Mouse (Mus musculus): ENCODE data around the gene Krt15. TPM values are rescaled to one million over a fixed set of nuclear protein-coding genes. Genes with fewer than 3 reads are reported as not detected.

Gene Krt15
- polyA plus RNA-seq, 1 experiment from 2014 or later: 6.0 TPM

DNA sequence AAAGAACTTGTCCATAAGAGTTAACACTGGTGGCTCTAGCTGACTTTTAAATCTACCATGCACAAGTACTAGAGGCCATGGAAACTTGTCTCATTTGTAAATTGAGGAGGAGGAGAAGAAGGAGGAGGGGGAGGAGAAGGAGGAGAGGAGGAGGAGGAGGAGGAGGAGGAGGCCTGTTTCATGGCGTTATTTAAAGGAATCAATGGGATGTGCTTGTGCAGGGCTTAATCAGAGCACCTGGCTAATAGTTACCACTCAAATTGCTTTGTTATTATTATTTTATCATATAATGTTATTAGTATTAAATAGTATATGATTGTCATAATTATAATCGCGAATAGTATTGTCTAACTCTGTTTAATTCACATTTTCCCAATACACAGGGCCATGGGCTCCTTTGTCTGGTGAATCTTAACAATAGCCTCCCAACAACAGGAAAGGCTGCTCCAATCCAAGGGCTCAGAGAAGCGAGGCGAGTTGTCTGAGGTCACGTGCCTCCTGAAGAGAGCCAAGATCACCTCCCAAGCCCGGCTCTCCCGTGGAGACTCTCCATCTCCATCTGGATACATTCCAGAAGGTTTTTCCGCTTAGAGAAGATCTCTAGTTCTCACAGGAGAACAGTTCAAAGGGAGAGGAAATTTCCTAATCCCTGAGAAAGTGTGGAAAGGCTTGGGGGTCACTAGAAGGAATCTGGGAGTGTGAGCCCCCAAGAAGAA is 13.0 kb upstream of the Krt15 start, which contains the start of gene Krt19:
Krt19 (minus strand) TSS at position 51 of the 716 bp plus-strand sequence.
- Histone ChIP-seq H3K4me2 (no peak within 1 kb of the TSS), H3K4me1 (peaks cover 9% of the 10 kb centered on the region), H3K36me3 (replicated peaks) (no peaks in the 10 kb centered on the region), H3K9me3 (no peaks in the 10 kb centered on the region), H3K27ac (no peak within 1 kb of the TSS), H3K4me3 (replicated peaks) (no peak within 1 kb of the TSS), H3K27me3 (peaks cover 40% of the 10 kb centered on the region), H3K9ac (no peak within 1 kb of the TSS)
- WGBS: 55% methylated on average over 9 of the region's 9 CpGs
- ATAC-seq (ENCODE audit: low FRiP score): no peak

DNA sequence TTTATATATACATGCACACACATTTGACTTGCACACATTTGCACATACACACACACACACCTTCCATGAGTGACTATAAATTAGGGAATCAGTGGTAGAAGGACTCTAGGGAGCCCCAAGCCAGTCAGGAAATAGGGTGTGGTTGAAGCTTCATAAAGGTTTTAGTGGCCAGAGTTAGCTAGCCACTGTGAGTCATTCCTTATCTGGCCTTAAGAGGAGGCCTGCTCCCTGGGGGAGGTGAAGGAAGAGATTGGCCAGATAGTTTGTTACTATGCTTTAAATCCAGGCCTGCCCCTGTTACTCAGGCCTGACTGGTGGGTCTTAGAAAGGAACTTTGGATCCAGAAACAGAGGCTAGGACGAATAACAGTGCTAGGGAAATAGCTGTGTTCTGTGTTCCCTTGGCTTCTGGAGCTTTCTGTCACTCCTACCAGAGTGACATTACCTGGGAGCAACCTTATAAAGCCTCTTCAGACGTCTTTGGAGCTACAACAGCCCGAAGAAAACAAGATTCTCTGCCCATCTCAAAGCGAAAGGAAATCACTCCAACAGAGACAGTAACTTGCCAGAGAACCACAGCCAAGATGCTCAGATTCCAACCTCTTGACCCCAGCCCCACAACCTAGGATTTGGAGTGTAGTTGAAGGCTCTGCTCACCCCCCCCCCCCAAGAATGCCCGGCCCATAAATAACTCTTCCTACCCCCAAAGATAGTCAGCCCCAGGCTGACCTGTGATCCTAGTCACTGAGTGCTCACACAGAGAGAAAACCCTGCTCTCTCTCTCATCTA is 12.0 kb upstream of the Krt15 start:
- no peak for ATAC-seq (ENCODE audit: low FRiP score)
- H3K9me3 ChIP-seq: no peaks in the 10 kb centered on the region
- no peak overlapping the region for H3K4me3 ChIP-seq (replicated peaks)
- H3K4me2 ChIP-seq: no peak overlapping the region
- H3K27me3 ChIP-seq: peaks cover 42% of the 10 kb centered on the region
- no peak overlapping the region for H3K27ac ChIP-seq
- 68% methylated on average over 5 of the region's 5 CpGs for WGBS
- H3K4me1 ChIP-seq: peaks cover 9% of the 10 kb centered on the region
- no peaks in the 10 kb centered on the region for H3K36me3 ChIP-seq (replicated peaks)
- no peak overlapping the region for H3K9ac ChIP-seq

DNA sequence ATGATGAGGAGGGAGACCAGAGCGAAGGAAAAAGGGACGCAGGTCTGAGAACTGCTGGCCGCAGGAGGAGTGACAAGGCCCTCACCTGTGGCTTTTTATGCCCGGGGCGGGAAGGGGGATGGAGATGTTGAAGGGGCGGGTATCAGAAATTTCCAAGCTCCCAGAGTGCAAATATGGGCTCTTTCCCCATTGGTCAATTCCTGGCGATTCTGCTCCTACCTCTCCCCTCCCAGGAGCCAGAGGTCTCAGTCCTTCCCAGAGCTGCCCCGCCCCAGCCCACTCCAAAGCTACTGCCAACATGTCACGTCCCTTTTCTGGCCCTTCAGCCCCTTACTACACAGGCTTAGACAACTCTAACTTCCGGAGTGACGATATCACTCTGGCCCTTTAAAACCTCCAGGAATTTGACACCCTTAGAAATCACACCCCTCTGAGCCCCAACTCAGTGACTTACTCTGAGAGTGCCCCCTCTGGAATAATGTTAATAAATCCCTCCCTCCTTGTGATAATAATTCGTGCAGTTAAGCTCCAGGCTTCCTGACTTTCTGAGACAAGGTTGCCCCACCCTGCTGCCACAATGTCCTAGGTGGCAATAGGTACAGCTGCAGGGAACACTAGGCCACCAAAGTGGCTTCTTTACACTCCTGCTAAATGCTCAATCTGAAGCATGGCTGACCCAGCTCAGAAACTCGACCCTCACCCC is 10.3 kb upstream of the Krt15 start:
- Histone ChIP-seq H3K4me3 (replicated peaks) (peak overlapping the region; percentile 23), H3K27me3 (peaks cover 42% of the 10 kb centered on the region), H3K27ac (no peak overlapping the region), H3K9ac (no peak overlapping the region; the same call in 1 of the 2 replicates), H3K36me3 (replicated peaks) (no peaks in the 10 kb centered on the region), H3K9me3 (no peaks in the 10 kb centered on the region), H3K4me1 (peaks cover 9% of the 10 kb centered on the region), H3K4me2 (peak overlapping the region; percentile 55)
- WGBS: 2% methylated on average over 13 of the region's 13 CpGs
- ATAC-seq (ENCODE audit: low FRiP score): no peak

DNA sequence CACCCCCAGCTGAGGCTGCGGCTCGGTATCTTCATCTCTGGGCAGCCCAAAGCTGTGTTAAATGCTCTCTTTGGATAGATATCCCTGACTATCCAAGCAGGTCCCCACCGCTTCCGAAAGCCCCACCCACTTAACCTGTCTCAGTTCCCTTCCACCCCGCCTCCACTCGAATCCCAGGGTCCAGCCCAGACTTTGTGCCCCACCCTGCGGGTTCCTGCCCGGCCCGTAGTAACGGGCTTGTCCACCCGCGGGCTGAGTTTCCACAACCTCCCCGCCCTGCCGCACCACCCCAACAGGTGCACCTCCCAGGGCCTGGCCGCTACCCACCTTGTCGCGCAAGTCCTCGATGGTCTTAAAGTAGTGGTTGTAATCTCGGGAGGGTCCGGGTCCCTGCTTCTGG is 9.4 kb upstream of the Krt15 start:
- H3K27me3 ChIP-seq: peaks cover 42% of the 10 kb centered on the region
- H3K36me3 ChIP-seq (replicated peaks): no peaks in the 10 kb centered on the region
- no peak overlapping the region for H3K9ac ChIP-seq
- under 1% methylated on average over 20 of the region's 20 CpGs for WGBS
- ATAC-seq (ENCODE audit: low FRiP score): no peak
- H3K4me3 ChIP-seq (replicated peaks): peak overlapping the region; percentile 23
- peak overlapping the region; percentile 55 for H3K4me2 ChIP-seq
- peaks cover 9% of the 10 kb centered on the region for H3K4me1 ChIP-seq
- H3K27ac ChIP-seq: no peak overlapping the region
- H3K9me3 ChIP-seq: no peaks in the 10 kb centered on the region

DNA sequence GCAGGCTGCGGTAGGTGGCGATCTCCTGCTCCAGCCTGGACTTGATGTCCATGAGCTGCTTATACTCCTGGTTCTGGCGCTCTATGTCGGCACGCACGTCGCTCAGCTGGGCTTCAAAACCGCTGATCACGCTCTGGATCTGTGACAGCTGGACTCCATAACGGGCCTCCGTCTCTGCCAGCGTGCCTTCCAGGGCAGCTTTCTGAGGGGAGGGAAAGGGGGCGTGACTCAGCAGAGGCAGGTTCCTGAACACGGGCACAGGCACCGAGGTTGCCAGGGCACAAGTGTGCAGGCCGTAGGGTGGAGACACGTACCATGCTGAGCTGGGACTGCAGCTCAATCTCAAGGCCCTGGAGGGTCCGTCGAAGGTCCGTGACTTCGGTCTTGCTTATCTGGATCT is 5.2 kb upstream of the Krt15 start:
- H3K4me1 ChIP-seq: peaks cover 33% of the 10 kb centered on the region
- H3K9me3 ChIP-seq: no peaks in the 10 kb centered on the region
- H3K27me3 ChIP-seq: peaks cover 33% of the 10 kb centered on the region
- no peak for ATAC-seq (ENCODE audit: low FRiP score)
- H3K4me2 ChIP-seq: no peak overlapping the region
- no peak overlapping the region for H3K4me3 ChIP-seq (replicated peaks)
- WGBS: 89% methylated on average over 21 of the region's 21 CpGs
- no peak overlapping the region for H3K9ac ChIP-seq
- H3K36me3 ChIP-seq (replicated peaks): no peaks in the 10 kb centered on the region
- H3K27ac ChIP-seq: no peak overlapping the region

DNA sequence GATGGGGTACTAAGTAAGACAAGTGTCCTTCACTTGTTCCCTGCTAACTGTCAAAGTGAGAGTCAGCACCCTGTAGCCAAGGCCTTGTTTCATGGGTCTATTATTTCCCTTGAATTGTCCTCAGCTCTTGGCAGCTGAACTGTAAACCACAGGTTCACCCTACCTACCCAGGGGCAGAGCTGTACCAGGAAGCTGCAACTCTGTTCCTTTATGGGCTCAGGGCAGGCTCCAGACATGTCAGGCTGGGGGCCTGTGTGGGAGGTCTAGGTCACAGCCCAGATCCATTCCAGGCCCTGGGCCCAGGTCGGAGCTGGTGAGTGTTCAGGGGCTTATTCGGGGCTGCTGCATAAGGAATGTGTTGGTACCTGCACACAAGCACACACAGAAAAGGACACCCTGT is 3.7 kb upstream of the Krt15 start:
- H3K4me2 ChIP-seq: no peak overlapping the region
- H3K27me3 ChIP-seq: peaks cover 18% of the 10 kb centered on the region
- no peak overlapping the region for H3K9ac ChIP-seq
- no peaks in the 10 kb centered on the region for H3K36me3 ChIP-seq (replicated peaks)
- ATAC-seq (ENCODE audit: low FRiP score): no peak
- no peak overlapping the region for H3K27ac ChIP-seq
- H3K9me3 ChIP-seq: no peaks in the 10 kb centered on the region
- H3K4me3 ChIP-seq (replicated peaks): no peak overlapping the region
- H3K4me1 ChIP-seq: peaks cover 24% of the 10 kb centered on the region
- 86% methylated on average over 2 of the region's 2 CpGs for WGBS

DNA sequence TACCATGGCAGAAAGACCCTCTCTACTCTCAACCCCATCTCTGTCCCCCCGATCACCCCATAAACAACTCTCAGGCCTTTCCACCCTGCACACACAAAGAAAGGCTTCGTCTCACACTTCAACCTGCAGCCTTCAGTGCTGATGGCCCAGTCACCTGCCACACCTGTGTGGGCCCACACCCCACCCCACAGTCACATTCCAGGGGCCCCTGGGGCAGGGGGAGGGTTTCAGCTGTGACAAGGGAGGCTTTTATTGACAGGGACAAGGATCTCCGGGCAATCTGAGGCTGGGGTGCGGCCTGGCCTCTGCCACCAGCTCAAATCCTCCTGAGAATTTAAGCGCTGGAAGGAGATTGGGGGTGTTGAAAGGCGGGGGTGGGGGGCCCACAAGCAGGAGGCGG is 3.1 kb upstream of the Krt15 start:
- 34% methylated on average over 7 of the region's 7 CpGs for WGBS
- Histone ChIP-seq H3K9me3 (no peaks in the 10 kb centered on the region), H3K27ac (no peak overlapping the region), H3K27me3 (peaks cover 12% of the 10 kb centered on the region), H3K4me1 (peaks cover 24% of the 10 kb centered on the region), H3K36me3 (replicated peaks) (no peaks in the 10 kb centered on the region), H3K4me3 (replicated peaks) (no peak overlapping the region), H3K9ac (no peak overlapping the region), H3K4me2 (no peak overlapping the region)
- no peak for ATAC-seq (ENCODE audit: low FRiP score)

DNA sequence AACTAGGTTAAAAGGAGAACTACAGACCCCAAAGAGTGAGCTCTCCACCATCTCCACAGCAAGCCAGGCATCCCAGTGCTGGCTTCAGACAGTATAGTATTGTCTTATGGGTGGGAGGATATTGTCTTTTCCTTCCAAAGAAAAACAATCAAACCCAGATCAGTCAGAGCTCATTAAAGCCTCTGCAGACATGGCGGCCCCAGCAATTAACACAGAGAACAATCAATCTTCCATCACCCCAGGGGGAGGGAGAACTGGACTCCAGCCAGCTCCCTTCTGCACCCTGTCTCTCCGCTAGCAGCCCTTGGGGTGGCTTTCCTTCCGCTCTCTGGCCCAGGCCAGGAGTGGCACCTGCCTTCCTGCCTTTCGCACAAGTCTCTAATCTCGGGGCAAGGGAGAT is 2.0 kb upstream of the Krt15 start:
- peaks cover 10% of the 10 kb centered on the region; the same call in 1 of the 2 replicates for H3K27me3 ChIP-seq
- no peak overlapping the region for H3K4me2 ChIP-seq
- H3K27ac ChIP-seq: no peak overlapping the region
- peaks cover 24% of the 10 kb centered on the region for H3K4me1 ChIP-seq
- H3K4me3 ChIP-seq (replicated peaks): no peak overlapping the region
- WGBS: 39% methylated on average over 5 of the region's 5 CpGs
- no peaks in the 10 kb centered on the region for H3K36me3 ChIP-seq (replicated peaks)
- H3K9me3 ChIP-seq: no peaks in the 10 kb centered on the region
- no peak overlapping the region for H3K9ac ChIP-seq
- ATAC-seq (ENCODE audit: low FRiP score): no peak

DNA sequence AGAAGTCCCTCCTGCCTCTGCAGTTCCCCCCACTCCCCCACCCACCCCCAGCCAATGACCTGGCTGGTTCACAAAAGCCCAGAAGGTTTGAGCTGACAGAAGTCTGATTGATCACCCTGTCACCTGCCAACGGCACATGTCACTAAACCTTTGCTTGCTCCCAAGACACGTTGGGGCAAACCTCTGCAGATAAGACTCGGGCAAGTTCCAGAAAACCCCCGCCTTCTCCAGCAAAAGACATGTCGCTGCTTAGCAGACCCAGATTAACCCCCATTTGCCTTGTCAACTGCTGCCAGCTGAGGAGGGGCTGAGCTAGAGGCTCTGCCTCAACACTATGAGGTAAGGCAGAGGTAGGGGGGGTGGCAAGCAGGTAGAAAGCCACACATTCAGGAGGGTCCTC is 831 bp upstream of the Krt15 start:
- H3K4me1 ChIP-seq: peaks cover 24% of the 10 kb centered on the region
- H3K27me3 ChIP-seq: peaks cover 10% of the 10 kb centered on the region; the same call in 1 of the 2 replicates
- no peak overlapping the region for H3K9ac ChIP-seq
- 58% methylated on average over 5 of the region's 5 CpGs for whole genome bisulfite sequencing
- H3K36me3 ChIP-seq (replicated peaks): no peaks in the 10 kb centered on the region
- H3K4me2 ChIP-seq: no peak overlapping the region
- H3K4me3 ChIP-seq (replicated peaks): no peak overlapping the region
- H3K27ac ChIP-seq: no peak overlapping the region
- no peak for ATAC-seq (ENCODE audit: low FRiP score)
- H3K9me3 ChIP-seq: no peaks in the 10 kb centered on the region

DNA sequence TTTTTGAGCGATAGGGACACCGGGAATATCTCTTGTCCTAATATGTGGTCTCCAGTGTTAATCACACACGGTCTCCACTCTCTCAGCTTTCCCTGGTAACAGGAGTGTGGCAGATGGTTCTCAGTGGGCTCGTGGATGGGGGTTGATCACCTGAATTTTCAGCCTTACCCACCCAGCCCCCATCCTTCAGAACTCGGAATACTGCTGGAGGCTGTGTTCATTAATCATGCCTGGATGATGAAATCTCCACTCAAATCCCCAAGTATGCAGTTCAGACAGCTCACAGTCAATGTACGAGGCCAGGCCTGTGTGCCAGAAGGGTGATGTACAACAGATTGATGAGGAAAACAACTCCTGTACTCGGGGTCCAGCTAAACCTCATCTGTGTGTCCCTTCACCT is 10.8 kb downstream of the Krt15 start:
- no peaks in the 10 kb centered on the region for H3K4me1 ChIP-seq
- H3K4me2 ChIP-seq: no peak overlapping the region
- H3K27ac ChIP-seq: no peak overlapping the region
- H3K36me3 ChIP-seq (replicated peaks): no peaks in the 10 kb centered on the region
- H3K27me3 ChIP-seq: no peaks in the 10 kb centered on the region
- H3K9me3 ChIP-seq: no peaks in the 10 kb centered on the region
- WGBS: 86% methylated on average over 7 of the region's 7 CpGs
- ATAC-seq (ENCODE audit: low FRiP score): no peak
- H3K9ac ChIP-seq: no peak overlapping the region
- no peak overlapping the region for H3K4me3 ChIP-seq (replicated peaks)

DNA sequence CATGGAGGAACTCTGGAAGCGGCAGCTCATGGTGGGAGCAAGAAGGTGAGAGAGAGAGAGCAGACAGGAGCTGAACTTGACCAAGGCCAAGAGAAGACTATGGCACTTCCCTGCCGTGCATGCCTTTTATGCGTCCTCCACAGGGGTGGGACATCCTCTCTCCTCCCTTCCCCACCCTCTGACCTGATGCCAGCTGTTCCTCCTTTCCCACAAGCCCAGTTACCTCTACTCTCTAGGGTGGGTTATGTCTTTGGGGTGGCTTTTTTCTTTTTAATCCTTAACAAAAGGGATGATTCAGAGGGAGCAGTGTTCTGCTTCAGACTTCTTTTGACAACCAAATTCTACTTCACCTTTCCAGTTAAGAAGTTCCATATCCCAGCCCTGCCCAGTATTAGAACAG is 14.3 kb downstream of the Krt15 start, which contains the start of gene Krt13:
Krt13 (minus strand) TSS at position 101 of the 400 bp plus-strand sequence.
- Histone ChIP-seq H3K27me3 (no peaks in the 10 kb centered on the region), H3K9ac (no peak within 1 kb of the TSS), H3K4me1 (no peaks in the 10 kb centered on the region), H3K4me2 (no peak within 1 kb of the TSS), H3K36me3 (replicated peaks) (no peaks in the 10 kb centered on the region), H3K27ac (no peak within 1 kb of the TSS), H3K4me3 (replicated peaks) (no peak within 1 kb of the TSS), H3K9me3 (no peaks in the 10 kb centered on the region)
- WGBS: 83% methylated on average over 3 of the region's 3 CpGs
- ATAC-seq (ENCODE audit: low FRiP score): no peak

DNA sequence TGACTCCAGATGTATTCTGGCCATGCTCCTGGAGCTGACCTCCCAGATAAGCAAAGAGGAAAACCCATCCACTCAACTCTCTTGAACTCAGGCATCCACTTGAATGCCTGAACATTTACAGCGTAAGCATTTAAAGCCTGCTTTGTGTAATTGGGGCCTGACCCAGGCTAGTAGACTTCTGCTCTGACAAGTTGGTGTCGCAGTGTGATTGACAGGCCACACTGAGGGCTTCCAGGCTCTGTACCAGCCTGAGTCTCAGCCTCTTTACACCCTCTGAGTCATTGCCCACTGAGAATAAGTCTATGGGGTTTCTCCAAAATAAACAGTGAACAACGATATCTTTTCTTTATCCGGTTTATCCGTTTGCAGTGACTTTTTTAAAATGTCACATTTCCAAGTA is 15.4 kb downstream of the Krt15 start:
- 90% methylated on average over 5 of the region's 5 CpGs for whole genome bisulfite sequencing
- ATAC-seq (ENCODE audit: low FRiP score): no peak
- Histone ChIP-seq H3K4me2 (no peak overlapping the region), H3K4me3 (replicated peaks) (no peak overlapping the region), H3K9me3 (no peaks in the 10 kb centered on the region), H3K27ac (no peak overlapping the region), H3K36me3 (replicated peaks) (no peaks in the 10 kb centered on the region), H3K9ac (no peak overlapping the region), H3K4me1 (no peaks in the 10 kb centered on the region), H3K27me3 (no peaks in the 10 kb centered on the region)
